Mouse (Mus musculus) MEL (cell line): Measurements from ENCODE around the gene Gm49318.

Experiments used
- CTCF ChIP-seq, 3 experiments: IDR thresholded peaks in 2 of 3; conservative IDR thresholded peaks in 1 of 3; 2 replicates each; pipeline ENCODE4 v1.5.1; 2011 to 2012; ENCODE audit warnings: low read length in 3 of 3, low read depth in 2 of 3, mild to moderate bottlenecking in 2 of 3, improper control_type of control experiment in 1 of 3, inconsistent platforms in 1 of 3, mixed read lengths in 1 of 3, moderate library complexity in 1 of 3; ENCODE audit not compliant: control insufficient read depth in 1 of 3, insufficient read depth in 1 of 3, poor library complexity in 1 of 3, severe bottlenecking in 1 of 3
- NRF1 ChIP-seq: IDR thresholded peaks from 2 replicates; pipeline ENCODE4 v1.6.1; 2014; ENCODE audit warnings: low read depth, mild to moderate bottlenecking, inconsistent platforms, low read length, improper control_type of control experiment, moderate library complexity; ENCODE audit not compliant: poor library complexity, insufficient read depth, severe bottlenecking
- TBP ChIP-seq: IDR thresholded peaks from 2 replicates; pipeline ENCODE4 v1.8.0; 2011; ENCODE audit warnings: low read depth, low read length, improper control_type of control experiment

- TF ChIP-seq TBP (no peak), CTCF (IDR thresholded peaks at IDR 0.05 in 2 of 3, conservative IDR thresholded peaks at IDR 0.05 in 1 of 3; ENCODE audit: control insufficient read depth in 1 of 3, insufficient read depth in 1 of 3, low read depth in 2 of 3, low read length in 3 of 3, poor library complexity in 1 of 3, severe bottlenecking in 1 of 3) (no peak), NRF1 (no peak)
These were observed 42.6 kb downstream of the Gm49318 start for GRCm38 (mm10) chr9:22028467-22028866.
